Mouse (Mus musculus) fat pad, adult 2 months (tissue): ENCODE measurements around the gene Nr6a1.

Experiments
- DNase-seq: peaks from one replicate; pipeline ENCODE4 v3.0.0-alpha.2; 2011; ENCODE audit warnings: low read depth, low spot score; ENCODE audit errors: extremely low read depth

Nr6a1 gene

GRCm38 (mm10) chr2:38719354-38719753 lies 208.1 kb downstream of the Nr6a1 start:
- no peak for DNase-seq

DNA sequence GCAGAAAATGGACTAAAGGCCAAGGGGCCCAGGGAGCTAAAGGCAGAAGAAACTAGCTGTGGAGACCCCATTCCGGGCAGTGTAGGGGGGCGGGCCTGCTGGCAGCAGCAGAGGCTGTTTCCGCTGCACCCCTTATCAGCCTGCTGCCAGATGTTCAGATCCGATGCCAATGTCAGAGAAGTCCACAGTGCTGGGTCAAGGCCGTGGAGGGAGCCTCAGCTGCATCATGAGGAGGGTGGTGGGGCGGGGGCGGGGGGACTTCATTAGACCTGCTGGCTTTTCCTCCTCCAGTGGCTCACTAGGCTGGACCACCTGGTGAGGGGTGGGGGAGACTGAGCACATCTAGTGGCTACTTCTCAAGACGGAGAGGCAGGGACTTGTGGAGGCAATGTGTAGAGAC lies 208.8 kb downstream of the Nr6a1 start:
- DNase-seq: no peak

GRCm38 (mm10) chr2:38717436-38717835 lies 210.1 kb downstream of the Nr6a1 start:
- DNase-seq: no peak

GRCm38 (mm10) chr2:38714324-38714723 lies 213.2 kb downstream of the Nr6a1 start, which contains the start of gene Nr5a1:
TSS of gene Nr5a1 (minus strand) at chr2:38714542.
- no peak for DNase-seq

DNA sequence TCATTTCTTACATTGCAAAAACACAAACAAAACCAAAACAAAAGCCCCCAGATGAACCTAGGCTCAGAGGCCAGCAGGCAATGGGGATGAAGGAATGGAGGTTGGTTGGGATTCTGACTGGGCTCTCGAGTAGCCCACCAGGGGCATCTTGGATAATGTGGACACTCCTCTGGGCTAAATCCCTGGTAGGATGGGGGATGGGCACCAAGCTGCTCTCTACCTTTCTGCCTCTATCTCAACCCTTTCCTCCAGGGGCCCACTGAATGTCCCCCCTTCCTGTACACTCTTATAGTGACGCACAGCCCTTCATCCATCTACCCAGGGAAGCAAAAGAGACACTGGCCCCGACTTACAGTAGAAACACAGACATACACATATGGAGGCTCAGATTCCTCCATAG lies 213.9 kb downstream of the Nr6a1 start:
- no peak for DNase-seq

- no peak for DNase-seq
Observed at GRCm38 (mm10) chr2:38712769-38713125, 214.7 kb downstream of the Nr6a1 start.

DNA sequence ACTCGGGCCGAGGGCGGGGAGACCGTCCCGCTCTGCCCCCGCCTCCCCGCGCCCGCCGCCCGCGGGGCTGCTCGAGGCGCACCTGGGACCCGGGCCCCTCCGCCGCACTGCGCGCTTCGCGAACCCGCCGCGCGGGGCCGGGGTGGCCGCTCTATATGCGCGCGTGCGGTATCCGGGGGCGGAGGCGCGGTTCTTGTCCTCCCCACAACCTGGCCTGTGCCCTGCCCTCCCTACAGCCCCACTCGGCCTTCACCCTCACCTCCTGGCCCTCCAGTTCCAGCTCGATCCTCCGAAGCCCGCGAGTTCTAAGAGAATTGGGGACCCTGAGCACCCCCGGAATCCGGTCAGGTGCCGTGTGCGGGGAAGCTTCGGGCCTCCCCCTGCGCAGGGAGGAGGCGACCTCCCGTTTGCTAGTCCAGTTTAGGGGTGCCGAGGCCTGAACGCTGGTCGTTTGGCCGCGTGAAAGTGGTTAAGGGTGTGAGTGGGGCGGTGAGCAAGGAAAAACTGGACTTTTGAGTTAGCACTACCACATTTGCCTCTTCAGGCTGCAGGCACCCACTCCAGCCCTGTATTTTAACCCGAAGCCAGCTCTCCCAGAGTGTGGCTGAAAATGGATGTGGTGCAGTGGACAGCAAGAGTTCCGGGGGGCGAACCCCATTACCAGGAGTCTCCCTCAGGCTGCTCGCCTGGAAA lies 215.3 kb downstream of the Nr6a1 start:
- no peak for DNase-seq

- no peak for DNase-seq
Observed at GRCm38 (mm10) chr2:38711421-38711861, 216.0 kb downstream of the Nr6a1 start.

DNA sequence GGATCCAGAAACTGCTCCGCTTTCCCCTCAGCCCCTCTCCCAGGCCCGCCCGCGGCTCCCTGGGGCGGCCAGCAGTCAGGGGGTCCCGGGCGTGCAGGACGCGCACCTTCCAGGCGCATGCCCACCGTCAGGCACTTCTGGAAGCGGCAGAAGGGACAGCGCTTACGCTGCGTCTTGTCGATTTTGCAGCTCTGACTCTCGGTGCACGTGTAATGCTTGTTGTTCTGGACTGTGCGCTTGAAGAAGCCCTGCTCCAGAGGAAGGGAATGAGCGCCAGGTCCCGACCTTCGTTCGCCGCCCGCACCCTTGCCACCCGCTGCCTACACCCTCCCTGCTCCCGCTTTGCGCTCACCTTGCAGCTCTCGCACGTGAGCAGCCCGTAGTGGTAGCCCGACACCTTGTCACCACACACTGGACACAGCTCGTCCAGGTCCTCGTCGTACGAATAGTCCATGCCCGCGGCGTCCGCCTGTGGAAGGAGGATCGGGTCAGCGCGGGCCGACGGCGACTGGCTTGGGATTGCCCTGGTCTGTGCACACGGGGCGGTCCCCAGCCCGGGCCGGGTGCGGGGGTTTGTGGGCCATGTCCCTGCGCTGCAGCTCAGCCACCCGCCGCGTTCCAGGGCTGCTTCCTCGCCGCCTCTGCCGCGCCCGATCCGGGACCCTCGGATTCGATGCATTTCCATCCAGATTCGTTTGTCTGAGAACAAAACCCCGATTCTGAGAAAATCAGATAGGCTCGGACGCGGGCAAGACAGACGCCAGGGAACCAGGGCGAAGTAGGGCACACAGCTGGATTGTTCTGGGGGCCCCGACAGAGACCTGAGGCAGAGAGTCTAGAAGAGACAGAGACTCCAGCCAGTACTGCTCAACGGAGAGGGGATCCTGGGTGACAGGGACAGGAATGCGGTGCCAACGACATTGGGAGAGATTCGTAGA lies 216.9 kb downstream of the Nr6a1 start:
- no peak for DNase-seq

GRCm38 (mm10) chr2:38708907-38709688 lies 218.4 kb downstream of the Nr6a1 start:
- no peak for DNase-seq

DNA sequence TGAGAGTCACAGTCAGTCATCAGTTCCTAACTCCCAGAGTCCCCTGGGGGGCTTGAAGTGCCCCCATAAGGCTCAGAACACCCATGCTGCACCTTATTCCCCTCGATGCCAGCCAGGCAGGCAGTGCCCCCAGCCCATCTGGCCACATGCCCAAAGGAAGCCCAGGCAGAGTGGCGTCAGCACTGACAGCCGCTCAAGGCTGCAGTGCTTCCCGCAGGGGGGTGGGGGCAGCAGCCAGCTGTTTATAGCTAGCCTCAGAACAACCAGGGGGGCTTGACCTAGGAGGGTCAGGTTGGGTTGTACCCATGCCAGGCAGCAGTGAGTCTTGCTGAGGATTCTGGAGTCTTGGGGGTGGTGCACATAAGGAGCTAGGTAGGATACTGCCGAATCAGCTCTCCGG lies 220.8 kb downstream of the Nr6a1 start:
- no peak for DNase-seq

DNA sequence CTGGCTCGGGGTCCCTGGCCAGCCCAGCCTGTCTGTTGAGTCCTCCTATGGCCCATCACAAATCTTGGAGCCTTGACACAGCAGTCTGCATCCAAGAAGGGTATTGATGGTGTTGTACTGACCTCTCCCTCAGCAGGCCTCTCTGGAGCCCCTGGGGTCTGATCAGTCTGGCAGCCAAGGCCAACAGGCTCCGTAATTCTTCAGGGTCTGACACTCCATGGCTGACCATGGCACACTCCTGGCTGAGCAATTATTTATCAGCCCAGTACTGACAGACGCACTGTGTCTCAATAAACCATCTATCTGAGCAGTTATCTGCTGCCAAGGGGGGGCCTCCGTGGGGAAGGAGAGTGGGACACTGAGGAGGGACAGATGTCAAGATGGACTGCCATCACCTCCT lies 222.5 kb downstream of the Nr6a1 start:
- DNase-seq: no peak

DNA sequence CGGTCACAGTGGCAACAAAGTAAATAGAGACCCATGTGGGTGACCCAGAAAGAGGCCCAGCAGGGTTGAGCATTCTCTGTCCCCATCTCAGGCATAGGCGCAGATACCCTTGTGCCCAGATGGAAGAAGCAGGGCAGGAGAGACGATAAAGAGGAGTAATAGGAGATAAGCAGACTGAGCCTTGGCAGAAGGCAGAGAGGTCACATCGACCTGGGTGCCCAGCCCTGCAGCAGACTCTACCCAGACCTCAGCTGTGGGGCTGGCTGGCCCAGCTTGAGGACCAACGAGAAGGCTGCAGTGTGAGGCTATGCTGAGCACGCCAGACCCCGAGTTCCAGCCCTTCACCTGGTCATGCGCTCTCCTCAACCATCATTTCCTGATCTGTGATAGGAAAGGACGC lies 223.2 kb downstream of the Nr6a1 start:
- no peak for DNase-seq

DNA sequence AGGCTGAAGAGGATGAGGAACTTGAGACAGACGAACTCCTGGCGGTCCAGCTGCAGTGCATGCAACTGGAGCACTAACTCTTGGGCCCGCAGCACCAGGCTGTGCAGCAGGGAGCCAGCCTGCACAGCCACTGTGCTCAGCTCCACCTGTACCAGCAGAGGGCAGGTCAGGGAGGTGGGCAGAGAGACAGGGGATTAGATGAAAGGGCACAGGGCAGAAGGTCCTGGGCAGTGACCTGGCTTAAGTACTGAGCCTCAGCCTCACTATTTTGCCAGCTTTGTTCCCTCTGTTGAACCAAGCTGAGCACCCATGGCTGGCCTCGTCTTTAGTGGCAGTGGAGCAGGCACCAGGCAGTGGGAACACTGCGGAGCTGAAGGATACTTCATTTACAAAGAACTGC lies 227.3 kb downstream of the Nr6a1 start:
- no peak for DNase-seq

GRCm38 (mm10) chr2:38698623-38699022 lies 228.9 kb downstream of the Nr6a1 start:
- peak; percentile 34 for DNase-seq

DNA sequence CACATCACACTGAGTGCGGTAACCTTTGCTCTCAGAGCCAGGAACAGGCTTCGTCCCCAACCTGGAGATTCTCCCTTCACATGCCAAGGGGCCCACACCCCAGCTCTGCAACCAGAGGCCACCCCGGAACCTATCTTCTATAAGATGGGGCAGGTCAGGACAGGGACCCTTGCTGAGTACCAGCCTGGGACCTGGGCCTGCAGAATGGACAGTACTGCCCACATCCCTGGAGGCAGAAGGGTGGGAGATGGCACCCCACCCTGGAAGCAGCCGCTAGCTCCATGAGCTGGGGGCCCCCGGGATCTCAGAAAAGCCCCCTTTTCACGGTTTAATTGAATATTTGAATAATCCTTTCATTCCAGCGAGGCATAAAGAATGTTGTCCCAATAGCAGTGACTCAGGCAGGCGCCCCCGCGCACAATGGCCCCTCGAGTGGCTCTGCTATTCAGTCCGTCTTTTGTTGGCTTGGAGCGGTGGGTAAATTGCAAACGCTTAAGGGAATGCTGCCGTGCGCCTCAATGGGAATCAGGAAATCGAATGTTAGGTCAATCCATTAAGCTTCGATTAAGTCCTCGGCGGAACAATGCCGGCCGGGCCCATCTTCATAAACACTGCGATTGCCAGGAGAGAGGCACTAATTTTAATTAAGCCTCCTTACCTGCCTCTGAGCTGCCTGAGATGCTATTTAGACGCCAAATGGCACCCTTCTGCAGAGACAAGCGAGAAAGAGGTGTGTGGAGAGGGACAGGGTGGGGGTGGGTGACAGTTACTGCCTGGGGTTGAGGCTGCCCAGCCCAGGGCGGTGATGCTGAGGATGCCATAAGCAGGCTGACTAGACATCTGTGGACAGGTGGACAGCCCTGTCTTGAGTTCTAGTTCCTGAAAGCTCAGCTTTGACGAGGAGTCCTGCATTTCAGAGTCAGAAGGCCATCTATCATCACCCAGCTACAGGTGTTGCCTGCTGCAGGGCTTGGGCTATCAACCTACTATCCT lies 230.1 kb downstream of the Nr6a1 start:
- DNase-seq: no peak

DNA sequence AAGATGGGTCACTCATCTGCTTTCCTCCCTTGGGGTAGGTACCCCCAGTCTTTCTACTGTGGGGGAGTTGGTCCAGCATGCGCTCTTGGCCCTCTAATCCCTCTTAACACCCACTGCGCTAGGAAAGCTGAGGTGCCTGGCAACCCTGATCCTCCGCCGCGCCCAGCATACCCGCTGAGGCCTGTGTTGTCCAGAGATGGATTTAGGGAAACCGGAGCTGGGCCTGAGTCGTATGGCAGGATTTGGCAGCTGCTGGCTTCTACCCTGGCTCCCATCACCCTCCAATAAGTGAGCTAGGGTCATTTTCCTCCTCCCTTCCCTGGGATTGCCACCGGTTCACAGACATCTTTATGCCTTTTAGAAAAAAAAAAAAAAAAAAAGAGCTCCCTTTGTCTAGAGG lies 231.7 kb downstream of the Nr6a1 start:
- no peak for DNase-seq

GRCm38 (mm10) chr2:38691542-38691941 lies 235.9 kb downstream of the Nr6a1 start:
- no peak for DNase-seq

GRCm38 (mm10) chr2:38689881-38690280 lies 237.6 kb downstream of the Nr6a1 start:
- no peak for DNase-seq
